Mouse (Mus musculus) bone marrow macrophage, adult 2 months (primary cell): Measurements from ENCODE around the gene Src. TPM values are rescaled to one million over a fixed set of nuclear protein-coding genes. Genes with fewer than 3 reads are reported as not detected.
A peak's percentile ranks its signal among the peaks of the same experiment; 100 is the strongest.
"Not testable (repeated sequence)": the region's sequence is repeated elsewhere in the genome, so short reads cannot be mapped to it uniquely, and the experiment has no call there.

Source experiments
- H3K27ac ChIP-seq: 2 replicates; pipeline ENCODE4 v1.5.1; 2012; ENCODE audit warnings: low read depth, low read length; ENCODE audit not compliant: insufficient read depth
- H3K4me1 ChIP-seq: 2 replicates; pipeline ENCODE4 v1.6.1; 2012; ENCODE audit warnings: low read length; ENCODE audit not compliant: control insufficient read depth, insufficient read depth
- H3K4me3 ChIP-seq: 2 replicates; pipeline ENCODE4 v1.5.1; 2012; ENCODE audit warnings: mild to moderate bottlenecking, low read length, moderate library complexity; ENCODE audit not compliant: insufficient read depth
- CTCF ChIP-seq: IDR thresholded peaks from 2 replicates; pipeline ENCODE4 v1.5.1; 2012; ENCODE audit warnings: low read depth, mild to moderate bottlenecking, low read length, moderate library complexity
- POLR2A ChIP-seq: IDR thresholded peaks from 2 replicates; pipeline ENCODE4 v1.6.1; 2012; ENCODE audit warnings: mild to moderate bottlenecking, low read depth, low read length, borderline replicate concordance
- polyA plus RNA-seq: library from polyadenylated mRNA; stranded (reverse); fragments of >200 nt; gene quantifications from 2 replicates; pipeline ENCODE4 v1.2.4, GENCODE M21; 2012; ENCODE audit not compliant: missing spikeins, insufficient read depth, insufficient read length

Gene Src
- 3.0 and 3.4 TPM in 2 replicates for polyA plus RNA-seq

DNA sequence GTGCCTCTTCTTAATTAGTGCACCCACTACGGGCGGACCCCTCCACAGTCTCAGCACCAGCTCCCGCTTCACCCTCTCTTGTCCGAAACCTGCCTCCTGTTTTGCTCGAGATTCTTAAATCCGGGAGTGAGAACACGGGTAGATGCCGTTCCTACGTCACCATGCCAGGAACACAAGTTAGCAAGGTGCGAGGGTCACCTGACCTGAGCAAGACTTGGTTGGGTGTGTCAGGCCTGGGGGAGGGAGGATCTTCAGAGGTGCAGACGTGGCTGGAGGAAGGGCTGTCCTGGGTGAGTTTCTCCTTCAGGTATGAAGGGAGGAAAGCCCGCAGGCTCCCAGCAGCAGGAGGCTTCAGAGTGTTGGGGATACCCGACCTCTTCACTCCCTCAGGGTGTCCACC lies at the start of gene Src:
Src (plus strand) TSS at position 239 of the 400 bp plus-strand sequence.
- TF ChIP-seq POLR2A: no peak
- no peak for TF ChIP-seq CTCF
- H3K4me1 ChIP-seq: peaks cover 23% of the 10 kb centered on the region
- no peak within 1 kb of the TSS for H3K4me3 ChIP-seq
- H3K27ac ChIP-seq: peak within 1 kb of the TSS; percentile 7; the same call in 1 of the 2 replicates

DNA sequence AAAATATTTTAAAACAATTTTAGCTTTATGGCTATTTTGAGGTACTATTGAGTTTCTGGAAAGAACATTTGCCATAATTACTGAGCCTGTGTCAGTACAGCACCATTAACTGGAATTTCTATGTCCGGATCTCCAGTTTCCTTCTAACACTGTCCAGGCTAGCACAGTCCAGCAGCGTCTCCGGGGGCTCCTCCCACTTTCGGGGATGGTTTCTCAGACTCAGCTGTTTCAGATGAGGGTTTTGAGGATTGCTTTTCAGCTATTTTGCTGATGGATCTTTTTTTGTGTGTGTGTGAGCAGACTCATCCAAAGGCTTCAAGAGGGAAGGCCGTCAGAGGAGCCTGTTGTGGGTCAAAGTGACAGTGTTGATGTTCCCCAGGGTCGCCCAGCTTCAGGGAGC lies 46.5 kb upstream of the Src start:
- TF ChIP-seq CTCF (no peak), POLR2A (no peak)
- Histone ChIP-seq H3K4me3 (no peak overlapping the region), H3K27ac (no peak overlapping the region), H3K4me1 (peaks cover 28% of the 10 kb centered on the region)

DNA sequence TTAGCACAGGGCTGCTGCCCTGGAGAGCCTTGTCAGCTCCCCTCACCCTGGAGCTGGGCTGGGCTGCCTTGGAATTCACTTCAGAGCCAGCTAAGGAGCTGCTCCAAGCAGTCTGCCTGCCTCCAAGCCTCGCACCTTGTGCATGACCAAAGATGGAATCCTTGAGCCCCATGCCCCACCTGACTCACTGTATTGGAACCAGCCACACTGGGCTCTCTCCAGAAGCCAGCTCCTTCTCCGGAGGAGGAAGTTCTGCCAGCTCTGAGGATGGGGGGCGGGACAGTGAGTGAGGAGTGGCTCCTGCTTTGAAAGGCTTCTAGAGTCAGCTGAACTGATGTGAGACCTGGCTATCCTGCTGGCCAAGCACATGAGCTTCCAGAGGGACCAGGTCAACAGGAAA lies 44.6 kb upstream of the Src start:
- TF ChIP-seq CTCF (no peak), POLR2A (no peak)
- Histone ChIP-seq H3K4me3 (no peak overlapping the region), H3K27ac (no peak overlapping the region), H3K4me1 (peaks cover 24% of the 10 kb centered on the region)

DNA sequence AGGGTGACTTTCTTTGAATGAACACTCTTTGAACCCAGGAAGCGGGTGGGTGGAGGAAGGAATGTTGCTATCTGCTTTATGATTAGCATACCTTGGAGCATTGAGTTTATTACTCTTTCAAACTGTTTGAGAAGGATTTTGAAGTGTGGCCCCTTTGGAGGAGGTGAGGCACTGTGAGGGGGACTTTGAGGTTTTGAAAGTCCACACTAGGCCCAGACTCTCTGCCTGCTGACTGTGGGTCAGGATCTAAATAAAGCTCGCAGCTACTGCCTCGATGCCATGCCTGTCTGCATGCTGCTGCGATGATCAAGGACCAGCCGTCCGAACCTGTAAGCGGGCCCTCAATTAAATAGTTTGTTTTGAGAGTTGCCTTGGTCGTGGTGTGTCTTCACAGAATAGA lies 43.2 kb upstream of the Src start:
- TF ChIP-seq CTCF: no peak
- TF ChIP-seq POLR2A: no peak

DNA sequence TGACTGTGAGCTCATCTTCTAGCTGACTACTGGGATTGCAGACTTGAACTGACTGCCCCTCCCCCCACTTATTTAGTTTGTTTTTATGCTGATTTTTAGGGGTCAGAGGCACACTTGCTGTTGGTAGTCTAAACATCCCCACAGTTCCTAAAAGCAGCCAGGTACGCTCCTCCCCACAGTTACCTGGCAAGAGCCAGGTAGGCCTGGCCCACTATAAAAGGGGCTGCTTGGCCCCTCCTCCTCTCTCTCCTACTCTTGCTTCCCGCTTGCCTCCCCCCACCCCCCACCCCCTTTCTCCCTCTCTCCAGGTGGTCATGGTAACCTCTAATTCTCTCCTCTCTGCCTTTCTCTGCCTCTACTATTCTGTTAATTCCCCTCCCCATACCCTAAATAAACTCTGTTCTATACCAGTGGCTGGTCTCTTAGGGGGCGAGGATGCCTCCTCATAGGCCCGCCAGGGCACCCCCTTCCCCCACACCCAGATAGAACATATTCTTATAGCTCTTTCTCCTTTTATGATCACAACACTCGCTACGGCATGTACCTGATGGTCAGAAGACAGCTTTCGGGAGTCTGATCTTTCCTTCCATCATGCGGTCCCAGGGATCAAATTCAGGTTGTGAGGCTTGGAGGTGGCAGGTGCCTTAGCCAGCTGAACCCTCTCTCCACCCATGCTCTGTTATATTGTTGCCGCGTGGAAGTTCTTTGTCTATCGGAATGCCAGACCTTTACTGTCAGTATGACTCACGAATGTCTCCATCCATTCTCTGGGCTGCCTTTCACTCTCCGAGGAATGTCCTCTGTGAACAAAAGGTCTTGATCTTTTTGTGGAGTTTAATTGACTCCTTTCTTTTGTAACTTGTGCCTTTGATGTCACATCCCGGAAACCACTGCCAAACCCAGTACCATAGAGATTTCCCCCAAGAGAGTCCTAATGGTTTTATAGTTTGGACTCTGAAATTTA lies 42.2 kb upstream of the Src start:
- TF ChIP-seq POLR2A: no peak
- no peak for TF ChIP-seq CTCF
- Histone ChIP-seq H3K27ac (no peak overlapping the region), H3K4me3 (no peak overlapping the region), H3K4me1 (peaks cover 21% of the 10 kb centered on the region)

More for the DNA sequence above, 43.2 kb upstream of the Src start:
- no peak overlapping the region for H3K27ac ChIP-seq
- H3K4me1 ChIP-seq: peaks cover 21% of the 10 kb centered on the region
- no peak overlapping the region for H3K4me3 ChIP-seq

DNA sequence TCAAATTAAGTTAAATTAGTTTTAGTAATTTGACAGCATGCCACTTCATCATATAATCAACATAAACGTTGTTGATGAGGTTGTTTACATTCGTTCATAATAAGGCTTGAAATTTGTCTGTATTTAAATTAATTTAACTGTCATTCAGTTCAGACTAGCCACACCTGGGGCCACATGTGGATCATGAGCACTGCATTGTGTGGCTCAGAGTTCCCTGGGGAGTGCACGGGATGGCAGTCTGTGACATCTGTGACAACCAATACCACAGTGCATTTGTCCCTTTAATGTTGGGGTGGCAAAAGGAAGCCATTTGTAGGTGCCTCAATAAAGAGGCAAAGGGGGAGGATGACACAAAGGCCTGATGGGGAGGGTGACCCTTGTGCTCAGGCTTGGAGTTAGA lies 41.2 kb upstream of the Src start:
- H3K4me1 ChIP-seq: peaks cover 17% of the 10 kb centered on the region
- H3K4me3 ChIP-seq: no peak overlapping the region
- no peak overlapping the region for H3K27ac ChIP-seq
- TF ChIP-seq CTCF (no peak), POLR2A (no peak)

DNA sequence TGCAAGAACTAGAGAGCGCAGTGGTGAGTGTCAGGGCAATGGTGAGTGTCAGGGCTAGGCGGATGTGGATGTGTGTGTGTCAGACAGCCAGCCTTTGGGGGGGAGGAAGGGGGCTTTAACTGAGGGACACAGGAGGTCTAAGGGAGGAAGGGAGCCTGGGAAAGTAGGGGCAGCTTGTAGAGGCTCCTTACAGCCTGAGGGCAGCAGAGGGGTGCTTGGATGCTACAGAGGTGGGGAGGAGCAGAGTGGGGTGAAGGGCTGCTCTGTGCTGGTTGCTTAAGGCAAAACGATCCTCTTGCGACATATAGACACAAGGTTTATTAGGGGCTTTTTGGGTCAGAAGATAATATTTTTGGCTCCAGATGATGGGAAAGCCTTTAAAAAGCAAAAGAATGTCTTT lies 33.4 kb upstream of the Src start:
- Histone ChIP-seq H3K4me1 (no peaks in the 10 kb centered on the region), H3K27ac (no peak overlapping the region), H3K4me3 (no peak overlapping the region)
- TF ChIP-seq CTCF (no peak), POLR2A (no peak)

DNA sequence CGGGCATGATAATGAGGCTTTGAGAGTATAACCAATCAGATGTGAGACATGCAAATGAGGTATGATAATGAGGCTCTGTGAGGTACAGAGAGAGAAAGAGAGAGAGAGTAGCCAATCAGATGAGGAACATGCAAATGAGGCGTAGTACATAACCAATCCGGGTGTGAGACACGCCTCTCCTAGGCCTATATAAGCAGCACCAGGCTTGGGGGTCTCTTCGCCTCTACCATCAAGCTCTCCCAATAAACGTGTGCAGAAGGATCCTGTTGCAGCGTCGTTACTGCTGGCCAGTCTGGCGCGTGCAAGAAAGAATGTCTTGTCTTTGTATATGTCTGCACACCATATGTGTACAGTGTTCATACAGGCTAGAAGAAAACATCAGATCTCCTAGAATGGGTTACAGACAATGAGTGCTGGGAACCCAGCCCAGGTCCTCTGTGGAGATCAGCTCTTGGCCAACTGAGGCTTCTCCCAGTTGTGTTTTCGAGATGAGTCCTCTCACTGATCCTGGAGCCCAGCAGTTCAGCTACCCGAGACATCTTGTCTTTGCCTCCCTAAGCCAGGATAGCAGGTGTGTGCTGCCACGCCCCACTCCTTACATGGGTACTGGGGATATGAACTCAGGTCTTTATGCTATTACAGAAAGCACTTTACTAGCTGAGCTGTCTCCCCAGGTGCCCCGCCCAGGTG lies 29.2 kb upstream of the Src start:
- not testable (repeated sequence) for H3K4me1 ChIP-seq, H3K27ac ChIP-seq, H3K4me3 ChIP-seq

DNA sequence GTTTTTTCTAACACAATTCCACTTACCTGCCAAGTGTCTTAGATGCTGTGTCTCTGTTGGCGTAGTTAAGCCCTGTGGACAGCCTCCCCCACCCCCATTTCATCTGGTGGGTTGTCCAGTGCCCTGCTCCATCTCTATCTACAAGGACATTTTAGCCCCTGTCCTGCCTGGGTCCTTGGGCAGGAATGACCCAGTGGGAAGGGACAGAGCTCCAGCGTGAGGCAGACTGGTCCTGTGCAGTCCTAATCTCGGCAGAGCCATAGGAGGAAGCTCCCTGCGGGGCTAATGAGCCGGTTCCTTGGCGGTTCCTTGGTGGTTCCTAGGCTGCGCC lies 28.7 kb upstream of the Src start:
- Histone ChIP-seq H3K4me1 (no peaks in the 10 kb centered on the region), H3K27ac (no peak overlapping the region), H3K4me3 (no peak overlapping the region)
- TF ChIP-seq POLR2A (no peak), CTCF (no peak)

DNA sequence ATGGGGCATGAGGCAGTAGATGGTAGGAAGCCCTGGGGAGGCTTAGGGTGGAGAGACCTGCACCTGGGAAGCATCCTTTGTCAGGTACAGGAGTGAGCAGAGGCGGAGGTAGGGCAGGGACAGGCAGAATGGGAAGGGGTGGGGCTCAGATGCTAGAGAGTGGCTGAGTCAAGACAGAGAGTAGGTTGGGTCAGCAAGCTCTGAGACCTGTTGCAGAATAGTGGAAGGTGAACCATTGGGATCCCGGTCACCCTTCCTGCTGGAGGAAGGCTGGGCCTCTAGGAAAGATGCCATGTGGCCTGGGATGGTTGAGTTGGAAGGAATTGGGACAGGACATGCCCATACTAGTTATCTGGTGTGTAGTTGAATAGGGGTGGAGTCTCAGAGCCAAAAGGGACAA lies 25.9 kb upstream of the Src start:
- Histone ChIP-seq H3K4me1 (peaks cover 9% of the 10 kb centered on the region), H3K4me3 (no peak overlapping the region), H3K27ac (no peak overlapping the region)
- no peak for TF ChIP-seq POLR2A
